Mouse (Mus musculus) neural tube, embryonic 12.5 days (tissue): ENCODE measurements around the gene Wnk2. TPM values are rescaled to one million over a fixed set of nuclear protein-coding genes. Genes with fewer than 3 reads are reported as not detected.

Experiments
- ATAC-seq: fragments of 200-750 bp; cut with Nextera tagmentation; 2 replicates; pipeline ENCODE4 v1.8.0; 2017; ENCODE audit warnings: low read depth, mild to moderate bottlenecking, moderate TSS enrichment, moderate library complexity; ENCODE audit not compliant: low FRiP score
- H3K27ac ChIP-seq: fragments of 300-500 bp; sonication (generic); 2 replicates; pipeline ENCODE4 v1.5.1; 2016
- H3K27me3 ChIP-seq: fragments of 300-500 bp; sonication (generic); replicated peaks from 2 replicates; pipeline ENCODE4 v1.6.1; 2016; ENCODE audit warnings: mild to moderate bottlenecking
- H3K36me3 ChIP-seq: fragments of 300-500 bp; sonication (generic); 2 replicates; pipeline ENCODE4 v1.6.1; 2016; ENCODE audit warnings: mild to moderate bottlenecking
- H3K4me1 ChIP-seq: fragments of 300-500 bp; sonication (generic); 2 replicates; pipeline ENCODE4 v1.6.1; 2016
- H3K4me2 ChIP-seq: fragments of 300-500 bp; sonication (generic); replicated peaks from 2 replicates; pipeline ENCODE4 v1.6.1; 2016; ENCODE audit warnings: mild to moderate bottlenecking
- H3K4me3 ChIP-seq: fragments of 300-500 bp; sonication (generic); 2 replicates; pipeline ENCODE4 v1.5.1; 2016
- H3K9ac ChIP-seq: fragments of 300-500 bp; sonication (generic); 2 replicates; pipeline ENCODE4 v1.6.1; 2016; ENCODE audit warnings: mild to moderate bottlenecking
- H3K9me3 ChIP-seq: fragments of 300-500 bp; sonication (generic); 2 replicates; pipeline ENCODE4 v1.6.1; 2016; ENCODE audit warnings: mild to moderate bottlenecking
- WGBS: fragments of 180-500 bp; shearing (Covaris S2); methylation state at CpG from one replicate; pipeline ENCODE4 v1.1.7; 2016; 5-methylcytosine and 5-hydroxymethylcytosine counted together
- polyA plus RNA-seq: library from polyadenylated mRNA; unstranded; fragments of >200 nt; fragmentation: Nextera tagmentation; extraction: Ambion mirVana; gene quantifications from 2 replicates; pipeline ENCODE4 v1.2.1, GENCODE M21; 2016

Wnk2 gene
- 16.4 and 17.2 TPM in 2 replicates for polyA plus RNA-seq

GRCm38 (mm10) chr13:49147858-49148226 lies at the start of gene Wnk2:
Wnk2 (minus strand) TSS chr13:49148014.
- peaks cover 33% of the 10 kb centered on the region for H3K4me1 ChIP-seq
- H3K27me3 ChIP-seq, result 0 out of 2 replicates have a peak, but pooled peaks cover 9% of the 10 kb centered on the region
- WGBS, result under 1% methylated on average over 36 of the region's 43 CpGs
- H3K4me3 ChIP-seq, result peak within 1 kb of the TSS; percentile 79
- no peaks in the 10 kb centered on the region for H3K9me3 ChIP-seq
- peak within 1 kb of the TSS; percentile 87 for H3K27ac ChIP-seq
- H3K36me3 ChIP-seq, result no peaks in the 10 kb centered on the region
- H3K4me2 ChIP-seq, result peak within 1 kb of the TSS; percentile 72
- H3K9ac ChIP-seq, result peak within 1 kb of the TSS; percentile 96
- ATAC-seq, result peak; percentile 78

DNA sequence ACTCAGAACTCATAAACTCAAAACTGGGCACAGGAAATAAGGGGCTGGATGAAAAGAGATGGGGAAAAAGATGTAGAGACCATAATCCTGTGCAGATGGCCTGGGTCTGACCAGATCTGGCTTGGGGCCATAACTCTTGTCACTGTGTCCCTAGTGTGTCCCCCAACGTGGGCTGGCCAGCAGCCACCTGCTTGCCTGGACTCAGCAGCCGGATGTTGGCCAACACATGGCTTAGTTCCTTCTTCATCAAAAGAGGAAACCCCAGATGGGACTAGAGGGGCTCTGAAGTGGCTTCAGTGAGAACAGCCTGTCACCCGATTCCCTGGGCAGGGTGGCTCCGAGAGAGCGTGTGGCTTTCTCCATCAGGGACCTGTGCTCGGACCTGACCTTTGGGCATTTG lies 49.0 kb upstream of the Wnk2 start:
- Histone ChIP-seq H3K4me3 (no peak overlapping the region), H3K4me2 (no peak overlapping the region), H3K27ac (no peak overlapping the region), H3K9ac (no peak overlapping the region), H3K36me3 (0 out of 2 replicates have a peak, but pooled peaks cover 7% of the 10 kb centered on the region), H3K4me1 (peaks cover 8% of the 10 kb centered on the region), H3K27me3 (no peaks in the 10 kb centered on the region), H3K9me3 (no peaks in the 10 kb centered on the region)
- no peak for ATAC-seq
- 87% methylated on average over 6 of the region's 6 CpGs for WGBS

GRCm38 (mm10) chr13:49196211-49196610 lies 48.4 kb upstream of the Wnk2 start:
- Histone ChIP-seq H3K4me3 (no peak overlapping the region), H3K4me2 (no peak overlapping the region), H3K27me3 (no peaks in the 10 kb centered on the region), H3K27ac (no peak overlapping the region), H3K9me3 (no peaks in the 10 kb centered on the region), H3K9ac (no peak overlapping the region), H3K36me3 (0 out of 2 replicates have a peak, but pooled peaks cover 7% of the 10 kb centered on the region), H3K4me1 (peaks cover 14% of the 10 kb centered on the region)
- ATAC-seq, result no peak
- 87% methylated on average over 5 of the region's 5 CpGs for WGBS

- Histone ChIP-seq H3K4me2 (no peak overlapping the region), H3K4me3 (no peak overlapping the region), H3K9me3 (no peaks in the 10 kb centered on the region), H3K36me3 (0 out of 2 replicates have a peak, but pooled peaks cover 7% of the 10 kb centered on the region), H3K9ac (no peak overlapping the region), H3K4me1 (peaks cover 18% of the 10 kb centered on the region), H3K27ac (no peak overlapping the region), H3K27me3 (no peaks in the 10 kb centered on the region)
- no peak for ATAC-seq
- WGBS, result 91% methylated on average over 7 of the region's 7 CpGs
Observed at GRCm38 (mm10) chr13:49195651-49196050, 47.8 kb upstream of the Wnk2 start.

- Histone ChIP-seq H3K27ac (no peak overlapping the region), H3K27me3 (no peaks in the 10 kb centered on the region), H3K4me1 (peaks cover 18% of the 10 kb centered on the region), H3K9me3 (no peaks in the 10 kb centered on the region), H3K4me3 (no peak overlapping the region), H3K4me2 (no peak overlapping the region), H3K9ac (no peak overlapping the region), H3K36me3 (0 out of 2 replicates have a peak, but pooled peaks cover 7% of the 10 kb centered on the region)
- ATAC-seq, result no peak
- 97% methylated on average over 13 of the region's 13 CpGs for WGBS
Observed at GRCm38 (mm10) chr13:49194811-49195210, 47.0 kb upstream of the Wnk2 start.

GRCm38 (mm10) chr13:49193650-49194049 lies 45.8 kb upstream of the Wnk2 start:
- ATAC-seq, result no peak
- no peak overlapping the region for H3K4me3 ChIP-seq
- no peaks in the 10 kb centered on the region for H3K9me3 ChIP-seq
- no peak overlapping the region for H3K9ac ChIP-seq
- 93% methylated on average over 17 of the region's 17 CpGs for WGBS
- H3K27me3 ChIP-seq, result no peaks in the 10 kb centered on the region
- no peak overlapping the region for H3K27ac ChIP-seq
- peaks cover 22% of the 10 kb centered on the region for H3K4me1 ChIP-seq
- H3K36me3 ChIP-seq, result 0 out of 2 replicates have a peak, but pooled peaks cover 7% of the 10 kb centered on the region
- H3K4me2 ChIP-seq, result no peak overlapping the region

- H3K9me3 ChIP-seq, result no peaks in the 10 kb centered on the region
- 0 out of 2 replicates have a peak, but pooled peaks cover 7% of the 10 kb centered on the region for H3K36me3 ChIP-seq
- no peak overlapping the region for H3K27ac ChIP-seq
- H3K4me3 ChIP-seq, result no peak overlapping the region
- 79% methylated on average over 16 of the region's 16 CpGs for WGBS
- H3K4me1 ChIP-seq, result peaks cover 33% of the 10 kb centered on the region
- H3K27me3 ChIP-seq, result no peaks in the 10 kb centered on the region
- ATAC-seq, result no peak
- no peak overlapping the region for H3K4me2 ChIP-seq
- H3K9ac ChIP-seq, result no peak overlapping the region
Observed at GRCm38 (mm10) chr13:49192156-49192855, 44.5 kb upstream of the Wnk2 start.

- H3K9ac ChIP-seq, result no peak overlapping the region
- no peak overlapping the region for H3K27ac ChIP-seq
- H3K9me3 ChIP-seq, result no peaks in the 10 kb centered on the region
- H3K27me3 ChIP-seq, result no peaks in the 10 kb centered on the region
- ATAC-seq, result no peak
- H3K4me2 ChIP-seq, result no peak overlapping the region
- WGBS, result 54% methylated on average over 5 of the region's 5 CpGs
- no peak overlapping the region for H3K4me3 ChIP-seq
- peaks cover 39% of the 10 kb centered on the region for H3K4me1 ChIP-seq
- 0 out of 2 replicates have a peak, but pooled peaks cover 7% of the 10 kb centered on the region for H3K36me3 ChIP-seq
Observed at GRCm38 (mm10) chr13:49191673-49192035, 43.8 kb upstream of the Wnk2 start.

- Histone ChIP-seq H3K27ac (no peak overlapping the region), H3K27me3 (no peaks in the 10 kb centered on the region), H3K4me2 (no peak overlapping the region), H3K4me1 (peaks cover 43% of the 10 kb centered on the region), H3K9ac (no peak overlapping the region), H3K9me3 (no peaks in the 10 kb centered on the region), H3K4me3 (no peak overlapping the region), H3K36me3 (0 out of 2 replicates have a peak, but pooled peaks cover 7% of the 10 kb centered on the region)
- no peak for ATAC-seq
- WGBS, result 72% methylated on average over 7 of the region's 7 CpGs
Observed at GRCm38 (mm10) chr13:49190876-49191672, 43.3 kb upstream of the Wnk2 start.

DNA sequence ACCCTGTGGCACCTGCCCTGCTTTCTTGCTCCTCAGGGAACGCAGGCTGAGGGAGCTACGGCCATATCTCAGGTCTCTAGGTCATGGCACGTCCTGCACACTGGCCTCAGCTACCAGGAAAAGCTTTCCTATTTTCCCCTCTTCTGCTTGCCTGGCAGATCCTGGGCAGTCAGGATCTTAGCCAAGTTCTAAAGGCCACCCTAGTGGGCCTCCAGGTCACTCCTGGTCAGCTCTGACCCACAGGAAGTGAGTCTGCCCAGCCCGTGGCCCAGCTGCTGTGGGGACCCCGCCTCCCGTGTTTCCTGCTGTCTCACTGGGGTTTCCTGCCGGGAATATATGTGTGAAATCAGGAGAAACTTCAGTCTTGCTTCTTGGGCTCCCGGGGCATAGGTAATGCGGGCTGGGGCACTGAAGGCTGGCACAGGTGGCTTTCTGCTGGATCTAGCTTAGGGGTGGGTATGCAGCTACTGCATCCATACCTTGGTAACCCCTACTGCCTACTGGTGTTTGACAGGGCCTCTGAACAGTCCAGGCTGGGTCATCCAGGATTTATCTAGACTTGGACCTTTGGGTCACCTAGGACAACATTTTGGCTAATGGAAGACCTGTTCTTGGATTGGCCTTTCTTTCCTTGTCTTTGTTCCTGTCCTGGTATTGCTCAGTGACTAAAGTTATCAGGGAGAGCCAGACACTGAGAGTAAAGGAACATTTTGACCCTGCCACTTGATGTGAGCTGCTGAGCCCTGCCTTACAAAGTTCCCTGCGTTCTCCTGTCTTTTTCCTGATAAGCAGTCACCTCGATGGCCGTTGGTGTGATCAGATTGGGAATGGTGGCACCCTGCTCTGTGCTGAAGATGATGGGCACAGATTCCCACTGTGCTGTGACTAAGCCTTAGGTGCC lies 42.4 kb upstream of the Wnk2 start:
- ATAC-seq, result no peak
- peaks cover 43% of the 10 kb centered on the region for H3K4me1 ChIP-seq
- no peak overlapping the region for H3K27ac ChIP-seq
- no peaks in the 10 kb centered on the region for H3K9me3 ChIP-seq
- no peaks in the 10 kb centered on the region for H3K36me3 ChIP-seq
- WGBS, result 81% methylated on average over 12 of the region's 12 CpGs
- no peaks in the 10 kb centered on the region for H3K27me3 ChIP-seq
- no peak overlapping the region for H3K9ac ChIP-seq
- no peak overlapping the region for H3K4me2 ChIP-seq
- H3K4me3 ChIP-seq, result no peak overlapping the region

- Histone ChIP-seq H3K27ac (no peak overlapping the region), H3K27me3 (no peaks in the 10 kb centered on the region), H3K9me3 (no peaks in the 10 kb centered on the region), H3K4me1 (peaks cover 43% of the 10 kb centered on the region), H3K36me3 (no peaks in the 10 kb centered on the region), H3K9ac (no peak overlapping the region), H3K4me2 (peak overlapping the region; percentile 99; the same call in 1 of the 2 replicates), H3K4me3 (no peak overlapping the region)
- ATAC-seq, result no peak
- 70% methylated on average over 2 of the region's 2 CpGs for WGBS
Observed at GRCm38 (mm10) chr13:49188966-49189360, 41.1 kb upstream of the Wnk2 start.
